Mouse (Mus musculus) layer of hippocampus, postnatal 25 days (tissue): ENCODE data around the gene Usp28. TPM values are rescaled to one million over a fixed set of nuclear protein-coding genes. Genes with fewer than 3 reads are reported as not detected.

ENCODE experiments used
- DNase-seq, 2 experiments: peaks; one replicate each; pipeline ENCODE4 v3.0.0; 2022; ENCODE audit warnings: mixed read lengths in 2 of 2, low spot score in 1 of 2; ENCODE audit errors: extremely low spot score in 1 of 2
- total RNA-seq, 2 experiments: library from RNA; stranded (reverse); gene quantifications; 2 replicates each; pipeline ENCODE4 v1.2.3; 2021

Gene Usp28
- total RNA-seq, 2 experiments from 2014 or later: 26.8 to 47.1 TPM

DNA sequence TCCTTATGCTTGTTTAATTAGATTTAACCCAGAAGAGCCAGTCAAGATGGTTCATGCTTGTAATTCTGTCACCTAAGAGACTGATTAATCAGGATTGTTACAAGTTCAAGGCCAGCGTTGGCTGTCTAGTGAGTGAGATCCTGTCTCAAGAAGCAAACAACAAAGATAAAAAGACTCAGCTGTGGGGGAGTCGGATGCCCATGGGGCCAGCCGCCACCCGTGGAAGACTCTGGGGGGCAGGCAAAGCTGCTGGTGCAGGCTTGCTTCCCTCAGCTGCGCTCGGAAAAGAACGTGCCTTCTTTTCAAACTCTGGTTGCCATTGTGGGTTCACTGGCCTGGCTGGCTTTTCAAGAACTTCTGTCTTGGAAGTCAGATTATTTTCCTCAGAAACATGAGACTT, 30.6 kb downstream of the Usp28 start:
- no peak for DNase-seq

DNA sequence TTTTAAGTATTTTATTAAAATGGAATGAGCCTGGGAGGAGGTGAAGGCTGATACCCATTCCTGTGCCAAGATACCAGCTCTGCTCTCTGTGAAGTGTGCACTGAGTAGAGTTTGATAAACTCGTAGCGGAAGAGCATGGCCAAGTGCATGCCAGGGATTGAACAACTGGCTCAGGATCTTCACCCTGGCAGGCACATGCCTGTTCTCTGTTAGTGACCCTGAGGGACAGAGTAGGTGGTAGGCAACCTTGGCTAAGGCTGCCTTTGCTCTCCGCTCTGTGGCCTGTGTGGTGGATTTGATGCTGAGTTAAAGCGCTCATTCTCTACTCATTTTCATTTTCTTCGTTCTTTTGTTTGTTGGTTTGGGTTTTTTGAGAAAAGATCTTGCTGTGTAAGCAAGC, 36.1 kb downstream of the Usp28 start:
- DNase-seq: no peak

DNA sequence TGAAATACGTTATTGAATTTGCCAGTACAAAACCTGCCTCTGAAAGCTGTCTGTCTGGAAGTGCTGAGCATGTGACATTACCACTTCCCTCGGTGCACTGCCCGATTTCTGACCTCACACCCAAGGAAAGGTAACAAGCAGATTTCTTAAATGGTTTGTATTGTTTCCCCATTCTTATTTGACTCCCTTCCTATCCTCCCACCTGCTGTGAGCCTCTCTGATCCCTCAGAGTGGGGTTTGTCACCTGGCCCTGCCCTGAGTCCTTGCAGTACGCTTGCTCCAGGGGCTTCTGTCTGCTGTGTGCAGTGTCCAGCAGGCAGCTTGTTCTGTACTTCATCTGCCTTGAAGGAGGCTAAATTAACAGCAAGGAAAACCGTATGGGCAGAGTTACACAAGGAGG, 38.8 kb downstream of the Usp28 start:
- no peak for DNase-seq

GRCm38 (mm10) chr9:49024529-49024928, 39.4 kb downstream of the Usp28 start:
- DNase-seq: no peak

GRCm38 (mm10) chr9:49034764-49035163, 49.6 kb downstream of the Usp28 start:
- no peak for DNase-seq

- no peak for DNase-seq
These were observed 65.7 kb downstream of the Usp28 start for GRCm38 (mm10) chr9:49050901-49051300.

GRCm38 (mm10) chr9:49051349-49051748, 66.2 kb downstream of the Usp28 start:
- DNase-seq: peak; percentile 37 to 70

DNA sequence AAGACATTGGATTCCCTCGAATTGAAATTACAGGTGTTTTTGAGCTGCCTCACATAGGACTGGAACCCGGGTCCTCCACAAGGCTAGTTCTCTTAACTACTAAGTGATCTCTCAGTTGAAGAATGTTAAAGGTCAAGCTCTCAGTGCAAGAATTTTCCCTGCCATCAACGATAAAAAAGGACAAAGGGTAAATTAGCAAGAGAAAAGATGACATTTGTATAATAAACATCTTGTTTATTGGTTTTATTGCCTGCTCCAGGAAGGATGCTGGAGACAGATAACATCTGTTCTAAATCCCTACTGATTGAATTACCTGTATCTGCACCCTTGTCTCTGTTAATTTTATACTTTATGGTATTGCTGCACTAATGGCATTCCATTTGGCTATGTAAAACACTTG, 68.9 kb downstream of the Usp28 start:
- DNase-seq: no peak

GRCm38 (mm10) chr9:49055333-49056205, 70.4 kb downstream of the Usp28 start, which contains the start of gene Zw10:
Gene Zw10 (plus strand): TSS chr9:49055613.
- DNase-seq: peak; percentile 86 to 87

- DNase-seq: no peak
These were observed 91.7 kb downstream of the Usp28 start for GRCm38 (mm10) chr9:49076847-49077246.

DNA sequence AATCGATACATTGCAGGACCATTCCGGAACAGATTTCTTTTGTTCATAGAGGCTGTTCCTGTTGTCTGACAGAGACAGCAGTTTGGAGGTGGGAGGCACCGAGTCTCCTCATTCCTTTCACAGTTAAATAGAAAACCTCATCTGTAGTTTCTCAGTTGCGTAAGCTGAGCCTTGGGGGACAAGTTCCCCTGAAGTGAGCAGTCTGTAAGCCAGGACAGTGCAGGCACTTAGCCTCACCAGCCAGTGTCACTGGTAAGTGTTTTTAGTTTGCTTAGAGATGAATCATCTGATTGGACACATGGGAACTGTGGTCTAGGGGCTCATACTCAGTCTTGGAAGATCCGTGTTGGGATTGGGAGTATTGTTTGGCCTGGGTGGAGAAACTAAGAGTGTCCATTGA, 95.9 kb downstream of the Usp28 start, which contains the start of gene Tmprss5:
Gene Tmprss5 (plus strand): TSS at position 154 of the 400 bp plus-strand sequence.
- no peak for DNase-seq

- peak; percentile 56 to 88 for DNase-seq
These were observed 96.4 kb downstream of the Usp28 start for GRCm38 (mm10) chr9:49081561-49081960.

GRCm38 (mm10) chr9:49087317-49087716, 102.1 kb downstream of the Usp28 start:
- DNase-seq: no peak

Other genes with a start within 250 kb of the Usp28 start
- gene Zbtb16, start 149.2 kb upstream of the Usp28 start, total RNA-seq: 100 to 1,000 TPM; 103 TPM
- 10 to 100 TPM; 13.4 to 14.3 TPM for gene Htr3a, start 74.3 kb upstream of the Usp28 start, total RNA-seq
- gene Htr3b, start 20.4 kb upstream of the Usp28 start, total RNA-seq: not detected
- gene Zw10, start 70.2 kb downstream of the Usp28 start, total RNA-seq: 10 to 100 TPM; 13.7 to 16.4 TPM
- gene Tmprss5, start 95.9 kb downstream of the Usp28 start, total RNA-seq: 1 to 10 TPM in 1 of 2 experiments, under 1 TPM in 1; 0.98 to 1.5 TPM